ENCODE assay signal across 15 mouse cellular contexts in the genomic region with DNA sequence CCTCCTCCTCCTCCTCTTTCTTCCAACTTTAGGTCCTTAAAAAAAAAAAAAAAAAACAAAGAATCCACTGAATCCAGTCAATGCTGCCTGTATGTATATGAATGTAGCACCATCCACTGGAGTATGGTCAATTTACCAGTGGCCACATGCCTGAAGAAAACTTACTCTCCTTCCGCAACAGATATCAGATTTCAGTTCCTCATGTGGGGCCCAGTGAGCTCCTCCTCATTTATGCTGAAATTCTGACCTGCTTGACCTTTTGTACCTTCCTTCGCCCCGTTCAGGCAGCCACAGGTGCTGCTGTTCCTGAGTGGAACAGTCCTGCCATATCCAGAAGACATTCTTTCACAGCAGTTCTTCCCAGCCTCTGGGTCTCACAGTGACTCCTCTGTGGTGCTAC.
"Had no signal": no experiment of that assay in that cellular context is flagged by ENCODE, and none has a peak within 500 bp of the region (broad histone marks: within the 10 kb centered on the region; RNA-seq: fewer than 3 reads in every experiment).

No protein-coding gene starts in this region.

- H3K4me3 ChIP-seq: limb, embryonic 12.5 days; liver, embryonic 13.5 days; midbrain, embryonic 13.5 days; neural tube, embryonic 13.5 days; stomach, embryonic 15.5 days had no signal

- H3K36me3 ChIP-seq: limb, embryonic 12.5 days; liver, embryonic 13.5 days; midbrain, embryonic 13.5 days; neural tube, embryonic 13.5 days; stomach, embryonic 15.5 days had no signal

- H3K4me2 ChIP-seq: limb, embryonic 12.5 days; liver, embryonic 13.5 days; midbrain, embryonic 13.5 days; neural tube, embryonic 13.5 days; stomach, embryonic 15.5 days had no signal

- H3K27me3 ChIP-seq: limb, embryonic 12.5 days; liver, embryonic 13.5 days; midbrain, embryonic 13.5 days; neural tube, embryonic 13.5 days; stomach, embryonic 15.5 days had no signal

- H3K9me3 ChIP-seq: limb, embryonic 12.5 days; liver, embryonic 13.5 days; midbrain, embryonic 13.5 days; neural tube, embryonic 13.5 days; stomach, embryonic 15.5 days had no signal

- DNase-seq: kidney, adult 8-10 months; kidney, postnatal 25 days; layer of hippocampus, postnatal 36 days; liver; liver, embryonic 13.5 days; liver, postnatal 0 days; right cerebral cortex, postnatal 14 days; thymus, adult 2 months; thymus, postnatal 25 days had no signal

- ATAC-seq: intestine, postnatal 0 days; liver, postnatal 0 days; midbrain, embryonic 13.5 days had no signal

- H3K9ac ChIP-seq: limb, embryonic 12.5 days; liver, embryonic 13.5 days; liver, postnatal 0 days; midbrain, embryonic 13.5 days; neural tube, embryonic 13.5 days; stomach, embryonic 15.5 days had no signal

- H3K4me1 ChIP-seq: limb, embryonic 12.5 days; liver, embryonic 13.5 days; neural tube, embryonic 13.5 days; stomach, embryonic 15.5 days had no signal

- H3K27ac ChIP-seq: limb, embryonic 12.5 days; liver, embryonic 13.5 days; macrophage; midbrain, embryonic 13.5 days; neural tube, embryonic 13.5 days; stomach, embryonic 15.5 days had no signal
